Mouse (Mus musculus) R1 (cell line): ENCODE results near the gene Prss8.
"Not testable (repeated sequence)": the region's sequence is repeated elsewhere in the genome, so short reads cannot be mapped to it uniquely, and the experiment has no call there.

Source experiments
- DNase-seq: peaks from one replicate; pipeline ENCODE4 v3.0.0-alpha.2; 2018; ENCODE audit warnings: low read depth, low spot score

Prss8 gene

GRCm38 (mm10) chr7:127929923-127930322, at the start of gene Prss8:
Gene Prss8, minus strand, starts transcription at chr7:127930104.
- DNase-seq, result peak; percentile 47

- DNase-seq, result no peak
These were observed 49.0 kb upstream of the Prss8 start for GRCm38 (mm10) chr7:127978856-127979255.

GRCm38 (mm10) chr7:127974413-127974930, 44.6 kb upstream of the Prss8 start:
- DNase-seq, result no peak

- peak; percentile 84 for DNase-seq
These were observed 38.3 kb upstream of the Prss8 start for GRCm38 (mm10) chr7:127967922-127968828.

- peak; percentile 95 for DNase-seq
These were observed 37.4 kb upstream of the Prss8 start, which contains the start of gene Fus for GRCm38 (mm10) chr7:127967004-127967921. Gene Fus, plus strand, starts transcription at chr7:127967457.

- peak; percentile 55 for DNase-seq
These were observed 36.5 kb upstream of the Prss8 start for GRCm38 (mm10) chr7:127966371-127966918.

- no peak for DNase-seq
These were observed 29.5 kb upstream of the Prss8 start for GRCm38 (mm10) chr7:127959364-127959763.

- no peak for DNase-seq
These were observed 23.1 kb upstream of the Prss8 start for GRCm38 (mm10) chr7:127952864-127953581.

GRCm38 (mm10) chr7:127946470-127947023, 16.6 kb upstream of the Prss8 start, which contains the start of gene Prss36:
Gene Prss36, minus strand, starts transcription at chr7:127946725.
- DNase-seq, result peak; percentile 27

GRCm38 (mm10) chr7:127944614-127945013, 14.7 kb upstream of the Prss8 start:
- peak; percentile 46 for DNase-seq

GRCm38 (mm10) chr7:127942097-127942496, 12.2 kb upstream of the Prss8 start:
- not testable (repeated sequence) for DNase-seq

GRCm38 (mm10) chr7:127936216-127936884, 6.4 kb upstream of the Prss8 start:
- peak; percentile 25 for DNase-seq

- peak; percentile 82 for DNase-seq
These were observed 5.8 kb upstream of the Prss8 start for GRCm38 (mm10) chr7:127935748-127936159.

GRCm38 (mm10) chr7:127935028-127935722, 5.3 kb upstream of the Prss8 start:
- DNase-seq, result peak; percentile 98

- no peak for DNase-seq
These were observed 4.2 kb upstream of the Prss8 start for GRCm38 (mm10) chr7:127934075-127934474.

- peak; percentile 93 for DNase-seq
These were observed 2.5 kb upstream of the Prss8 start for GRCm38 (mm10) chr7:127932273-127933031.

GRCm38 (mm10) chr7:127931351-127932135, 1.6 kb upstream of the Prss8 start:
- peak; percentile 86 for DNase-seq

GRCm38 (mm10) chr7:127930636-127931035, 732 bp upstream of the Prss8 start:
- no peak for DNase-seq
